Mouse (Mus musculus): Measurements from ENCODE around the gene Svbp. TPM values are rescaled to one million over a fixed set of nuclear protein-coding genes. Genes with fewer than 3 reads are reported as not detected.
A peak's percentile ranks its signal among the peaks of the same experiment; 100 is the strongest.

Svbp gene
- 32.9 and 34.7 TPM in 2 replicates for polyA plus RNA-seq (2012; rRNA removed)

DNA sequence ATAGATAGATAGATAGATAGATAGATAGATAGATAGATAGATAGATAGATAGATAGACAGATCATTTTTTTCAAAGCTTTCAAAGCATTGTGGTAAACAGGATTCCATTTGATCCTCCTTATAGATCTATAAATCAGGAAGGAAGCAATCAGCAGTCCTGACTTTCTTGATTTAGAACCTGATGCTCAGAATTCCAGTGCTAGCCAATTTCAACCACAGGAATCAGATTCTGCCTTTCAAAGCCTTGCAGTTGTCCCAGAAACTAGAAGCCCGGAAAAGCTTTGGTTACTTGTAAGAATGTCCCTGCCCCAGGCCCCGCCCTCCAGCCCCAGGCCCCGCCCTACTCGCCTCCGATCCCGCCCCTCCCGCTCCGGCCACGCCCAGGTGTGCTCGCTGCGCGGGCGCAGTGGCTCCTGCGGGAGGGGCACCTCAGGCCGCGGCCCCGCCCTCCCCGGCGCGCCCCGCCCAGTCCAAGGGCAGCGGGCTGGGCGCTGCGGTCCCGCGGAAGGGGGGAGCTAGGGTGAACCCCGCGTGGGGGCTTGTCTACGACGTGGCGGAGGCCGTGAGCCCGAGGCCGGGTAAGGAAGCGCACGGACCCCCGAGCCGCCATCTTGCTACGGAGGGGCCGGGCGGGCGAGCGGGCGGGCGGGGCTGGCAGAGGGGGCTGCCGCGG is at the start of gene Svbp:
TSS of gene Svbp (plus strand) at position 398 of the 673 bp plus-strand sequence.
- DNase-seq (ENCODE audit: extremely low spot score in 1 of 2, low spot score in 1 of 2): peak; percentile 30 to 84

- DNase-seq (ENCODE audit: extremely low spot score in 1 of 2, low spot score in 1 of 2): no peak
Measured at GRCm38 (mm10) chr4:119146816-119147215, 48.3 kb upstream of the Svbp start.

GRCm38 (mm10) chr4:119147347-119147746 is 47.8 kb upstream of the Svbp start:
- no peak for DNase-seq (ENCODE audit: extremely low spot score in 1 of 2, low spot score in 1 of 2)

GRCm38 (mm10) chr4:119148741-119149140 is 46.4 kb upstream of the Svbp start:
- DNase-seq (ENCODE audit: extremely low spot score in 1 of 2, low spot score in 1 of 2): no peak

DNA sequence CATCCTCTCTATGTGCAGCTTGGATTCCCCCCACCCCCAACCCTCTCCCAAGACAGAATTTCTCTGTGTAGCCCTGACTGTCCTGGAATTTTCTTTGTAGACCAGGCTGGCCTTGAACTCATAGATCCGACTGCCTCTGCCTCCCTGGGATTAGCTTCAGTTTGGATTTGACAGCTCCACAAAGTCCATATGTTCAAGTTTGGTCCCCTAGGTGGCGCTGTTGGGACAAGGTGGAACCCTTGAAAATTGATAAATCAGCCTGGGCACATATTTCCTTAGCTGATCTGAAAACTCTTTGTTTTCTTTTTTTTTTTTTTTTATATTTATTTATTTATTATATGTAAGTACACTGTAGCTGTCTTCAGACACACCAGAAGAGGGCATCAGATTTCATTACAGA is 37.9 kb upstream of the Svbp start:
- DNase-seq (ENCODE audit: extremely low spot score in 1 of 2, low spot score in 1 of 2): peak in 1 of 2 experiments; percentile 78

GRCm38 (mm10) chr4:119157891-119158290 is 37.2 kb upstream of the Svbp start:
- no peak for DNase-seq (ENCODE audit: extremely low spot score in 1 of 2, low spot score in 1 of 2)

DNA sequence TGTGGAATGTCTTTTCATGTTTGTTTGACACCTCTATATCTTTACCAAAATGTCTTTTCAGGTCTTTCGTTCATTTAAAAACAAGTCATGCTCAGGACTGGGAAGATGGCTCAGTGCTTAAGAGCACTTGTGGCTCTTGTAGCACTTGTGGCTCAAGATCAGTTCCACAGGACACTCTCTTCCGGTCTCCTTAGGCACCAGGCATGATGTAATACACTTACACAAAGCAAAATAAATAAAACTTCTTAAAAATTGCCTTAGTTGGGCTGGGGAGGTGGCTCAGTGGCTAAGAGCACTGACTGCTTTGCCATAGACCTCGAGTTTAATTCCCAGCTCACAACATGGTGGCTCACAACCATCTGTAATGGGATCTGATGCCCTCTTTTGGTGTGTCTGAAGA is 33.7 kb upstream of the Svbp start:
- DNase-seq (ENCODE audit: extremely low spot score in 1 of 2, low spot score in 1 of 2): no peak

GRCm38 (mm10) chr4:119162990-119163389 is 32.1 kb upstream of the Svbp start:
- no peak for DNase-seq (ENCODE audit: extremely low spot score in 1 of 2, low spot score in 1 of 2)

DNA sequence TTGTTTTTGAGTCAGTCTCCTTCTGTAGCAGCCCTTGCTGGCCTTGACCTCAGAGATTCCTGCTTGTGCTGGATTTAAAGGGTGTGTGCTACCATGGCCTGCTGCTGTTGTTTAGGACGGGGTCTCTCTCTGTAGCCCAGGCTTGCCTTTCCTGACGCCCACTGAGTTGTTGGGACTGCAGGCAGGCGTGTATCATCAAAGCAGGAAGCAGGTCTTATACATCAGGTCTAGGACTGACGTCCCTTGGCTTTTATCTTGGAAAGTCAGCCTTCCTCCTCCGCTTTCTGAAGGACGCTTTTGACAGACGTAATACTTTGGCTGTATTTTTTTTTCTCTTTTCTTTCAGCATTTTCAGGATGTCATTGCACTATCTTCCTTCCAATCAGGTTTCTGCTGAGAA is 29.2 kb upstream of the Svbp start:
- no peak for DNase-seq (ENCODE audit: extremely low spot score in 1 of 2, low spot score in 1 of 2)

- DNase-seq (ENCODE audit: extremely low spot score in 1 of 2, low spot score in 1 of 2): no peak
Measured at GRCm38 (mm10) chr4:119167068-119167467, 28.0 kb upstream of the Svbp start.

GRCm38 (mm10) chr4:119167663-119168062 is 27.4 kb upstream of the Svbp start:
- DNase-seq (ENCODE audit: extremely low spot score in 1 of 2, low spot score in 1 of 2): peak; percentile 77 to 95

GRCm38 (mm10) chr4:119172919-119173650 is 22.0 kb upstream of the Svbp start:
- peak in 1 of 2 experiments; percentile 56 for DNase-seq (ENCODE audit: extremely low spot score in 1 of 2, low spot score in 1 of 2)

GRCm38 (mm10) chr4:119173851-119174453 is 21.2 kb upstream of the Svbp start, which contains the start of gene Zfp691:
TSS of gene Zfp691 (minus strand) at chr4:119174195.
- peak; percentile 98 for DNase-seq (ENCODE audit: extremely low spot score in 1 of 2, low spot score in 1 of 2)

- DNase-seq (ENCODE audit: extremely low spot score in 1 of 2, low spot score in 1 of 2): no peak
Measured at GRCm38 (mm10) chr4:119177702-119178101, 17.4 kb upstream of the Svbp start.

DNA sequence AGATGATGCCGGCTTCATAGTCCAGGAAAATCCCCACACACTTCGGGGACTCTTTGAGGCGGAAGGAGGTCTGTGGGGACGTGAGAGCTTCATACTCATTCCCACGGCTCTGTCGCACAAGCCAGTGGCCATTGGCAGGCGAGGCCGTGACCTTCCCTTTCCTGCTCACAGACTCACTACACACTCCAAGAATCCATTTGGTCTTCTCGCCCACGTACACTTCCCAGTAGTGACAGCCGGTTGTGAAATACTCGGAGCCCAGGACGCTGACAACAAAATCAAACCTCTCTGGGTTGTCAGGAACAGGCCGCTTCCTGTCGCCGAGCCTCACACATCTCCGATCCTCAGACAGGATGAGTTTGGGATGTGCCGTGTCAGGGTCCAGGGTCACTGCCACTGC is 16.8 kb upstream of the Svbp start:
- no peak for DNase-seq (ENCODE audit: extremely low spot score in 1 of 2, low spot score in 1 of 2)

DNA sequence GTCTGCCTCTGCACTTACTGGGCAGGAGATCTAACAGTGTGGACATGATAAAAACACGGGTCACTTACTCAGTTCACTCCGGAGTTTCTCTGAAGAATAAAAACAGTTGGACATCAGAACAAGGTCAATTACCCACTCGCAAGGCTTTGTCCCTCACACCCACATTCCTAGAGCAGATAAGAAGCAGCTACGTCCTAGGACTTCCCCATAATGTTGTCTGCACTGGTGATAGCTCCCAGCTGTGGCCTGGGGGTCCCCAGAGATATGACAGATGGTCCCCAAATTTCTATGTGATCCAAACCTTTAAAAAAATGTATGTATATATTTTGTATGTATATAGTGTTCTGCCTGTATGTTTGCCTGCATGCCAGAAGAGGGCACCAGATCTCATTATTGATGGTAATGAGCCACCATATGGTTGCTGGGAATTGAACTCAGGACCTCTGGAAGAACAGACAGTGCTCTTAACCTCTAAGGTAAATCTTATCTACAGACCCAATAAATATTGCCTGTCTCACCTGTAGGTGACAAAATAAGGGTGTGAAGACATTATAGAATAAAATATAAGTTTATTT is 14.9 kb upstream of the Svbp start:
- no peak for DNase-seq (ENCODE audit: extremely low spot score in 1 of 2, low spot score in 1 of 2)

DNA sequence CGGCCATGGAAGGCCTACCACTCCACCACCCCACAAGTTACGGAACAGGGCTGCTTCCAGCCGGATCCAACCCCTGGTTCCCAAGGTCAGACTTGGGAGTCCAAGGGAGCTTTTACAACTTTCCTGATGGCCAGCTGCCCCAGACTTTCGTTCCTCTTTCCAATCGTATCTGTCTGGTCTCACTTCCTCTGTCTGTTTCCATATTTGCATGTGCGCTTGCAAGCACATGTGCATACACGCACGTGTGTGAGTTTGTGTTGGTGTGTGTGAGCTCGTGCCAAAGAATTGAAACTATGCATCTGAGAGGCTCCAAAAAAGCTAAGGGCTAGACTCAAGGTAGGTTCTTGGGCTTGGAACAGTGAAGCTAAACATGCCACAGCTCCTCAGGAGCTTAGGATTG is 13.7 kb upstream of the Svbp start:
- no peak for DNase-seq (ENCODE audit: extremely low spot score in 1 of 2, low spot score in 1 of 2)

DNA sequence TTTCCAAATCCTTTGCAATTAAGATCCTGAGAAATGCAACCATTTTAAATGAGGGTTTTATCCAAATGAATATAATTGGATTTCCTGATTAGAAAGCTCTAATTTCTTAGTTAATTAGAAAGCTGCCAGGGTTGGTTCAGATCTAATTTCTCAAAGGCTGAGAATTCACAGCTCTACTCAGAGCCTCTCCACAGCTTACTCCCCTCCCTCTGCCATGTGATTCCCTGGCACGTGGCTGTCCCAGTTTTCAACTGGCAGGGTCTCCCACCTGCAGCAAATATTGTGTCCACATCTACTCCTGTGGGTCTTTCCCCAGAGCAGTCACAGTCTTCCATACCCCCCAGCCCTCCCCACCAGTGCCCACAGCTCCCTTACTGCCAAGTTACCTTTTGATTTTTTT is 11.6 kb upstream of the Svbp start:
- DNase-seq (ENCODE audit: extremely low spot score in 1 of 2, low spot score in 1 of 2): no peak

GRCm38 (mm10) chr4:119185771-119186170 is 9.3 kb upstream of the Svbp start:
- no peak for DNase-seq (ENCODE audit: extremely low spot score in 1 of 2, low spot score in 1 of 2)

GRCm38 (mm10) chr4:119188060-119188785 is 6.9 kb upstream of the Svbp start:
- DNase-seq (ENCODE audit: extremely low spot score in 1 of 2, low spot score in 1 of 2): no peak

DNA sequence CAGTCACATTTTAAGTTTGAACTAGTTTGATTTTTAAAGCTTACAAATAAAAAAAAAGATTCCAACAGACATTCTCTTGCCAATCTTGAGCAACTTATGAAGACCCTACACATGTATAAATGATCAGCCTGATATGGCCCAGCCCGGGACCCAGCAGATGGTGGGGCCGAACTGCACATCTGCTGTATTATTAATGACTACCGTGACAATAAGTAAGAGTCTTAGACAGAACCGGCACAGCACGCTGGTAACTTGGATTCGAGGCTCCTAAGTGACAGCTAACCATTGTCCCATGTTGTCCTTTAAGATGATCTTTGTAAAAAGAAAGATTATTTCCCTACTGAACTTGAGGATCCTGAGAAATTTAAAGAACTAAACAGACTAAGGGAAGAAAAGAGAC is 5.7 kb upstream of the Svbp start:
- DNase-seq (ENCODE audit: extremely low spot score in 1 of 2, low spot score in 1 of 2): no peak
